Mouse (Mus musculus): ENCODE results near the gene Sparcl1. TPM values are rescaled to one million over a fixed set of nuclear protein-coding genes. Genes with fewer than 3 reads are reported as not detected.

Sparcl1 gene
- polyA plus RNA-seq, 1 experiment from 2014 or later = 17.1 TPM

GRCm38 (mm10) chr5:104048139-104048538, 65.4 kb downstream of the Sparcl1 start:
- H3K27ac ChIP-seq = no peak overlapping the region
- no peaks in the 10 kb centered on the region for H3K9me3 ChIP-seq (replicated peaks)
- 50% methylated on average over 4 of the region's 4 CpGs for WGBS

DNA sequence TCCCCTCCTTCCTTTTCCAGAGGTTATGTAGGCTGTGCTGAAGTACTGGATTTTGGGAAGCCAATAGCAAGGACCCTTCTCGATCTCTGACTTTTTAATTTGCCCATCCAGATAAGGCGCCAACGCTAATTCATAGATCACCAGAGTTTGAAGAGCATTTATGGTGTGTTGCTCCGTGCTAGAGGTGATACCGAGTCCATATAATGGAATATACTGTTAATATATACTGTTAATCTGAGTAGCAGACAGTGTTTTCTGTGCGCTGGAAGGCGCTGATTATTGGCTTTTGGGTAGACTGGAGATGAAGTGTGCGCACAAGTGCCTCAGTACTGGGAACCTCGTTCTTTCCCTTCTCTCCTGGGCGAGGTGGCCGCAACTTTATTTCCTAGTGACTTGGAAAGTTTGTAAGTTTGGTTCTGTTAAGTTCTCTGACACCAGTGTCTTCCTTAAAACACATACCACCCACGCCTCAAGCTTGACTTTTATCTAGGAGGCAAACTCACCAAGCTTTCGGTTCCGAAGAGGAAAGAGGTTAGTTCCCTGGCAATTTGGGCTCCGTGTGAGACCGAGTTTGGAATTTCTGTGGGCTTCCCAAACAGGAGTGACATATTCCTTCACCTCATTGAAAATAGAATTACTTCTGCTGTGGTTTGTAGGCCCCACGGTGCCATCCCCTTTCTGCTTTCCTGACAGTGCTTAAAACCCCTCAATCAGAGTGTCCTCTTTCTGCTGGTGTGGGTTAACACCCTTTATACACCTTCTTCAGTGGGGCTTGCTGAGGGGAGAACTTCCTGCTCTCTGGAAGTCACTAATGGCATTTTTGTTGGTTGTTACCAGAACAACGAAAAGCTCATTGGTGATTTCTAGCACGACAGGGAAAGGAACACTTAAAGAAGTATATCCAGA, 66.1 kb downstream of the Sparcl1 start:
- no peaks in the 10 kb centered on the region for H3K27me3 ChIP-seq (ENCODE audit: low read depth, poor library complexity, severe bottlenecking)
- H3K27ac ChIP-seq = peak overlapping the region; percentile 96
- peaks cover 17% of the 10 kb centered on the region for H3K4me1 ChIP-seq
- 7% methylated on average over 19 of the region's 19 CpGs for WGBS
- H3K9me3 ChIP-seq (replicated peaks) = no peaks in the 10 kb centered on the region
- peaks cover 25% of the 10 kb centered on the region for H3K36me3 ChIP-seq
- peak; percentile 44 for DNase-seq (ENCODE audit: low spot score)
- H3K4me3 ChIP-seq = peak overlapping the region; percentile 85

More at GRCm38 (mm10) chr5:104048139-104048538, 65.4 kb downstream of the Sparcl1 start:
- H3K4me3 ChIP-seq = peak overlapping the region; percentile 85
- no peak for DNase-seq (ENCODE audit: low spot score)
- H3K27me3 ChIP-seq (ENCODE audit: low read depth, poor library complexity, severe bottlenecking) = no peaks in the 10 kb centered on the region
- peaks cover 17% of the 10 kb centered on the region for H3K4me1 ChIP-seq
- peaks cover 31% of the 10 kb centered on the region for H3K36me3 ChIP-seq

DNA sequence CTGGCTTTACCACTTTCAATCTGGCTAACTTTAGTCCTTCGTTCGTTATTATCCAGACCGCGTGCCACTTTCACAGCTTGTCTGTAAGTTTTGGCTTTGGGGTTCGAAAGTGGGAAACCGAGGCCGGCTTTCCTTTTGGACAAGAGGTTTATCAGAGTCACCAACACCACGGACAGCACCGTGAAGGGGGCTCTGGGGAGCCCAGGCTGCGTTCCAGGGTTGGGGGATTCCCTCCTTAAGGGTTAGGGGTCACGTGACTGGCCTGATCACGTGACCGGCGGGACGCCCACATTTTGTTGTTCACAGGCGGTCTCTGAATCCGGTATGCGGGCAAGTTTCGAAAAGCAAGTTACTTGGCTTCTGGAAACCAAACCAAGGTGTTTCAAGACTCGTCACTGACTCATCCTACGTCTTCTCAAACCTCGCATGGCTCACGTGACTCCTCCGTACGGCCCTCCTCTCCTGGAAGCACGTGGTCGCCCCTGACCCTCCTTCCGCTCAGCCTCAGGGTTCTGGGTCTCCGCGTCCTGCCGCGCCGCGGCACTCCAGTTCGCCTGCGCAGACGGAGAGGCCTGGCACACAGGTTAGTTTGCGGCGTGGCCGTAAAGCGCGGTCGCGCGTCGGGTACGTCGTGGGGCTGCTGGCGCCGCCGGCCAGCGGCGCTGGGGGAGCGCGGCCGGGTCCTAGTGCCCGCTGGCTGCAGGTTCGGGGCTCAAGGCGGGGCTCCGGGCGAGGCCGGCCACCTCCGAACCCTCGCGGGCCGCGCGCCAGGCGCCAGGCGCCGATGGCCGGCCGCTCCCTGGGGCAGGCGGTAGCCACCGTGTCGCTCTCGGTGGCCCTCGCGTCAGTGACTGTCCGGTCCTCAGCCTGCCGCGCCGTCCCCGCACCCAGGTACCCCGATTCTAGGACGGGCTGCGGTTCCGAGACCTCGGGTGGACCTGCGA, 67.0 kb downstream of the Sparcl1 start, which contains the start of gene Nudt9:
TSS of gene Nudt9 (plus strand) at position 51 of the 944 bp plus-strand sequence.
- H3K36me3 ChIP-seq = peaks cover 15% of the 10 kb centered on the region
- H3K27ac ChIP-seq = peak within 1 kb of the TSS; percentile 96
- no peaks in the 10 kb centered on the region for H3K27me3 ChIP-seq (ENCODE audit: low read depth, poor library complexity, severe bottlenecking)
- WGBS = 5% methylated on average over 90 of the region's 90 CpGs
- H3K4me3 ChIP-seq = peak within 1 kb of the TSS; percentile 85
- peaks cover 17% of the 10 kb centered on the region for H3K4me1 ChIP-seq
- no peaks in the 10 kb centered on the region for H3K9me3 ChIP-seq (replicated peaks)
- peak; percentile 99 for DNase-seq (ENCODE audit: low spot score)

DNA sequence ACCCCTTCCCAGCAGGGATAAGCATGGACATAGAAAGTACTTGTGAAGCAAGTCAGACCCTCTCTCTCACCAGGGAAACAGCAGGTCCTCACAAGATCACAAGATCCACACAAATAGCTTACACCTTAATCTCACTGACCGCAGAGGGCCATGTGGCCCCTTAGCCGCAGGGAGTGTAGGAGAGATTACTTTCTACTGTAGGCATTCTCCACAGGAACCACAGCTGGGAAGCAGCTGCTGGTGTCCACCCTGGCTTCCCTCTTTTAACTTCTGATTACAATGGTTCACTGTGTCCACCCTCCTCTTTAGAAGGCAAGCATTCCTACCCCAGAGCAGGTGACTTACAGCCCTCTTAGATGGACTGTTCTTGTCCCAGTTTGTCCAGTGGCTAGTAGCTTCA, 69.8 kb downstream of the Sparcl1 start:
- 60% methylated on average over 2 of the region's 2 CpGs for WGBS
- no peak for DNase-seq (ENCODE audit: low spot score)
- Histone ChIP-seq H3K27me3 (ENCODE audit: low read depth, poor library complexity, severe bottlenecking) (no peaks in the 10 kb centered on the region), H3K4me3 (no peak overlapping the region), H3K9me3 (replicated peaks) (no peaks in the 10 kb centered on the region), H3K36me3 (no peaks in the 10 kb centered on the region), H3K4me1 (peaks cover 17% of the 10 kb centered on the region), H3K27ac (no peak overlapping the region)

GRCm38 (mm10) chr5:104042906-104043305, 70.6 kb downstream of the Sparcl1 start:
- Histone ChIP-seq H3K27ac (no peak overlapping the region), H3K4me3 (no peak overlapping the region), H3K9me3 (replicated peaks) (no peaks in the 10 kb centered on the region), H3K27me3 (ENCODE audit: low read depth, poor library complexity, severe bottlenecking) (no peaks in the 10 kb centered on the region), H3K36me3 (no peaks in the 10 kb centered on the region), H3K4me1 (peaks cover 12% of the 10 kb centered on the region)
- WGBS = 84% methylated on average over 2 of the region's 2 CpGs
- no peak for DNase-seq (ENCODE audit: low spot score)

DNA sequence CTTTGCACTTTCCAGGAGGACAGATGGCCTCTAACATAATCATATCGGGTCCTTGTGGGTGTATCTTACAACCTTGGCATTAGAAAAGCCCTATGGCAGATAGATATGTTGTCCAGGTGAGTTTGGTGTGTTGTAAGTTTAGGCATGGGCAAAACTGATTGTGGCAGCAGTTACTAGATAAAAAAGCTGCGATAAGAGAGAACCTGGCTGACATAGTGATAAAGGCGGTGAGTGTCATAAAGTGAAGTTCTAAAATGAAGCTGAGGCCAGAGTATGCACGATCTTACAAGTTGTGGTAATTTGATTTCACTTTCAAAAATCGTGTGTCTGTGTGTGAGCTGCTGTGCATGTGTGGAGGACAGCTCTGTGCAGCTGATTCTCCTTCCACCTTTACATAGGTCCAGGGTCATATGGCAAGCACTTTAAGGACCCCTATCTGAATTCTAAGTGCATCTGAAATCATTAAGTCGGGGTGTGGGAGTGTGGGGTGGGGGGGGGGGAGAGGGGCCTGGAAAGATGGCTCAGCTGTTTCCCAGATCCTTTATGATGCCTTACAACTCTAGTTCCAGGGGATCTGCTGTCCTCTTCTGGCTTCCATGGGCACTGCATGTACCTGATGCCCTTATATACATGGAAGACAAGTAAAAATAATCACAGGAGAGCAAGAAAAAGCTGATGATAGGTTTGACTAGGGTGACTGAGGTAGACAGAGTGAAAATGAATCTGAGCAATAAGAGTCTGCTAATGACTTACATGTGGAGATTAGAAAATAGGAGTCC, 74.2 kb downstream of the Sparcl1 start:
- peak; percentile 44 for DNase-seq (ENCODE audit: low spot score)
- Histone ChIP-seq H3K27me3 (ENCODE audit: low read depth, poor library complexity, severe bottlenecking) (no peaks in the 10 kb centered on the region), H3K27ac (no peak overlapping the region), H3K9me3 (replicated peaks) (no peaks in the 10 kb centered on the region), H3K4me3 (no peak overlapping the region), H3K4me1 (no peaks in the 10 kb centered on the region), H3K36me3 (no peaks in the 10 kb centered on the region)
- WGBS = 75% methylated on average over 6 of the region's 6 CpGs

DNA sequence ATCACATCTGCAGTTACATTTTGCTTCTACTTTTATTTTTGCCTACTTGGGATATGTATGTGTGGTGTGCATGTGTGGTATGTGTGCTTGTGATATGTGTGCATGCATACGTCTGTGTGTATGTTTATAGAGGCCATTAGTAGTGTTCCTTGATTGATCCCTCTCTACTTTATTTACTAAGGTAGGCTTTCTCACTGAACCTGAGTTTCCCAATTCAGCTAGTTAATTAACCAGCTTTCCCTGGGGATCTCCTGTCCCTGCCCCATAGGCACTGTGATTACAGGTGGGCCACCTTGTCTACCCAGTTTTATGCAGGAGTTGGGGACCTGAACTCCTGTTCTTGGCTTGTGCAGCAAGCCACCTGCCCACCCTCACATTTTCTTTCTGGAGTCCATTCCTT, 76.8 kb downstream of the Sparcl1 start:
- no peaks in the 10 kb centered on the region for H3K4me1 ChIP-seq
- H3K36me3 ChIP-seq = no peaks in the 10 kb centered on the region
- H3K27me3 ChIP-seq (ENCODE audit: low read depth, poor library complexity, severe bottlenecking) = no peaks in the 10 kb centered on the region
- WGBS = 95% methylated on average over 1 of the region's 1 CpGs
- H3K9me3 ChIP-seq (replicated peaks) = no peaks in the 10 kb centered on the region
- H3K4me3 ChIP-seq = no peak overlapping the region
- no peak overlapping the region for H3K27ac ChIP-seq
- DNase-seq (ENCODE audit: low spot score) = no peak

GRCm38 (mm10) chr5:104035824-104036223, 77.7 kb downstream of the Sparcl1 start:
- no peak overlapping the region for H3K27ac ChIP-seq
- H3K4me3 ChIP-seq = no peak overlapping the region
- H3K36me3 ChIP-seq = no peaks in the 10 kb centered on the region
- no peaks in the 10 kb centered on the region for H3K9me3 ChIP-seq (replicated peaks)
- H3K4me1 ChIP-seq = no peaks in the 10 kb centered on the region
- 67% methylated on average over 1 of the region's 1 CpGs for WGBS
- H3K27me3 ChIP-seq (ENCODE audit: low read depth, poor library complexity, severe bottlenecking) = no peaks in the 10 kb centered on the region
- DNase-seq (ENCODE audit: low spot score) = no peak

DNA sequence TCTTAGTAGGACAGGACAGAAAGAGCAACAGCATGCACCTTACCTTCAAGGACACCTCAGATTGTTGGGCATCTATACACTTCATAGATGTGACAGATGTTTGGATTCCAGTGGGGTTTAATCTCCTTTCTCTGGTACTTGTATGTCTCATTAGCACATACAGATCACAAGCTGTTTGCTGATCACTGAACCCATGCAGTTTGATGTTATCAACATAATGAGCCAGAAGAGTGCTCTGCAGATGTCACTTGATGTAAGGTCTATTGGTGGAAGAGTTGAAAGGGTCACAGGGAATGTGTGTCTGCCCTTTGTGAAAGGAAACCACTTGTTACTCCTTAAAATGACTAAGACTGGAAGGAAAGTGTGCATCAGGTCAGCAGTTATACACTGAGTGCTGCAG, 78.5 kb downstream of the Sparcl1 start:
- no peak overlapping the region for H3K4me3 ChIP-seq
- no peaks in the 10 kb centered on the region for H3K36me3 ChIP-seq
- no peaks in the 10 kb centered on the region for H3K27me3 ChIP-seq (ENCODE audit: low read depth, poor library complexity, severe bottlenecking)
- H3K27ac ChIP-seq = no peak overlapping the region
- H3K4me1 ChIP-seq = no peaks in the 10 kb centered on the region
- no peak for DNase-seq (ENCODE audit: low spot score)
- H3K9me3 ChIP-seq (replicated peaks) = no peaks in the 10 kb centered on the region

- no peaks in the 10 kb centered on the region for H3K36me3 ChIP-seq
- H3K4me3 ChIP-seq = no peak overlapping the region
- H3K27me3 ChIP-seq (ENCODE audit: low read depth, poor library complexity, severe bottlenecking) = no peaks in the 10 kb centered on the region
- no peaks in the 10 kb centered on the region for H3K9me3 ChIP-seq (replicated peaks)
- 95% methylated on average over 2 of the region's 2 CpGs for WGBS
- no peak for DNase-seq (ENCODE audit: low spot score)
- H3K27ac ChIP-seq = no peak overlapping the region
- H3K4me1 ChIP-seq = no peaks in the 10 kb centered on the region
Measured at GRCm38 (mm10) chr5:104032434-104033097, 81.0 kb downstream of the Sparcl1 start.
